Mouse (Mus musculus) limb, embryonic 14.5 days (tissue): ENCODE measurements at regions not wholly inside any gene's neighbourhood (a gene's known extent, or its start where the extent isn't known, plus 50 kb on each side); places are given as distances from the start of the nearest gene placed in this dataset.

Source experiments
- ATAC-seq: fragments of 200-750 bp; cut with Nextera tagmentation; 2 replicates; pipeline ENCODE4 v1.8.0; 2017; ENCODE audit warnings: low read depth, moderate number of reproducible peaks, moderate TSS enrichment; ENCODE audit not compliant: low FRiP score
- DNase-seq: peaks from one replicate; pipeline ENCODE4 v3.0.0-alpha.2; 2015; ENCODE audit warnings: low spot score
- H3K27ac ChIP-seq: fragments of 300-500 bp; sonication (generic); replicated peaks from 2 replicates; pipeline ENCODE4 v1.5.1; 2014; ENCODE audit warnings: low read depth, mild to moderate bottlenecking, low read length, moderate library complexity, mixed read lengths
- H3K27me3 ChIP-seq: fragments of 300-500 bp; sonication (generic); 2 replicates; pipeline ENCODE4 v1.6.1; 2014; ENCODE audit warnings: low read length, mixed read lengths; ENCODE audit not compliant: control insufficient read depth, insufficient read depth
- H3K36me3 ChIP-seq: fragments of 300-500 bp; sonication (generic); 2 replicates; pipeline ENCODE4 v1.6.1; 2014; ENCODE audit warnings: mild to moderate bottlenecking, low read length, moderate library complexity, mixed read lengths; ENCODE audit not compliant: control insufficient read depth, insufficient read depth
- H3K4me1 ChIP-seq: fragments of 300-500 bp; sonication (generic); 2 replicates; pipeline ENCODE4 v1.6.1; 2014; ENCODE audit warnings: antibody characterized with exemption, low read length, mixed read lengths; ENCODE audit not compliant: control insufficient read depth, insufficient read depth
- H3K4me2 ChIP-seq: fragments of 300-500 bp; sonication (generic); replicated peaks from 2 replicates; pipeline ENCODE4 v1.6.1; 2014; ENCODE audit warnings: low read depth, mild to moderate bottlenecking, low read length, moderate library complexity; ENCODE audit not compliant: severe bottlenecking
- H3K4me3 ChIP-seq: fragments of 300-500 bp; sonication (generic); replicated peaks from 2 replicates; pipeline ENCODE4 v1.5.1; 2014; ENCODE audit warnings: low read length
- H3K9ac ChIP-seq: fragments of 300-500 bp; sonication (generic); 2 replicates; pipeline ENCODE4 v1.6.1; 2014; ENCODE audit warnings: mild to moderate bottlenecking, low read depth, low read length, moderate library complexity; ENCODE audit not compliant: severe bottlenecking
- H3K9me3 ChIP-seq: fragments of 300-500 bp; sonication (generic); 2 replicates; pipeline ENCODE4 v1.6.1; 2016; ENCODE audit warnings: low read length; ENCODE audit not compliant: control insufficient read depth
- POLR2A ChIP-seq: fragments of 200-500 bp; IDR thresholded peaks from 2 replicates; pipeline ENCODE4 v1.8.0; 2012; ENCODE audit warnings: inconsistent platforms, mild to moderate bottlenecking, moderate library complexity, borderline replicate concordance; ENCODE audit not compliant: insufficient read depth, insufficient read length; ENCODE audit errors: extremely low read depth
- WGBS: fragments of 180-500 bp; shearing (Covaris S2); extraction: QIAGEN DNeasy Blood & Tissue Kit; methylation state at CpG from one replicate; pipeline ENCODE4 v1.1.7; 2014; 5-methylcytosine and 5-hydroxymethylcytosine counted together

- H3K27me3 ChIP-seq: no peaks in the 10 kb centered on the region
- H3K4me3 ChIP-seq: no peak overlapping the region
- TF ChIP-seq POLR2A: no peak
- DNase-seq (peak; percentile 59), ATAC-seq (0 out of 2 replicates have a peak, but pooled peaks have one; percentile 47)
- H3K4me2 ChIP-seq: no peak overlapping the region; the same call in 1 of the 2 replicates
- no peaks in the 10 kb centered on the region for H3K36me3 ChIP-seq
- H3K27ac ChIP-seq: no peak overlapping the region
- H3K9me3 ChIP-seq: peaks cover 11% of the 10 kb centered on the region; the same call in 1 of the 2 replicates
- H3K9ac ChIP-seq: no peak overlapping the region
- peaks cover 13% of the 10 kb centered on the region for H3K4me1 ChIP-seq
- WGBS: 3% methylated on average over 14 of the region's 14 CpGs
Measured at GRCm38 (mm10) chr6:100483084-100483810, 187.7 kb downstream of the Shq1 start.

- WGBS: 28% methylated on average over 7 of the region's 7 CpGs
- H3K4me3 ChIP-seq: no peak overlapping the region
Measured at GRCm38 (mm10) chr6:100482572-100482971, 188.4 kb downstream of the Shq1 start.

GRCm38 (mm10) chr6:100480525-100480924 is 190.4 kb downstream of the Shq1 start:
- Histone ChIP-seq H3K9ac (no peak overlapping the region), H3K27ac (no peak overlapping the region), H3K36me3 (no peaks in the 10 kb centered on the region), H3K27me3 (no peaks in the 10 kb centered on the region), H3K4me2 (no peak overlapping the region), H3K9me3 (peaks cover 6% of the 10 kb centered on the region; the same call in 1 of the 2 replicates), H3K4me3 (no peak overlapping the region), H3K4me1 (peaks cover 13% of the 10 kb centered on the region)
- ATAC-seq (no peak), DNase-seq (no peak)
- TF ChIP-seq POLR2A: no peak
- whole genome bisulfite sequencing: 76% methylated on average over 3 of the region's 3 CpGs

More at GRCm38 (mm10) chr6:100482572-100482971, 188.4 kb downstream of the Shq1 start:
- Histone ChIP-seq H3K27me3 (no peaks in the 10 kb centered on the region), H3K36me3 (no peaks in the 10 kb centered on the region), H3K4me2 (no peak overlapping the region), H3K9ac (no peak overlapping the region), H3K27ac (no peak overlapping the region), H3K4me1 (peaks cover 13% of the 10 kb centered on the region), H3K9me3 (peaks cover 11% of the 10 kb centered on the region; the same call in 1 of the 2 replicates)
- TF ChIP-seq POLR2A: no peak
- no peak for DNase-seq
- ATAC-seq: no peak

GRCm38 (mm10) chr6:100479881-100480280 is 191.1 kb downstream of the Shq1 start:
- Histone ChIP-seq H3K4me3 (no peak overlapping the region), H3K9me3 (no peaks in the 10 kb centered on the region), H3K4me2 (no peak overlapping the region), H3K27me3 (no peaks in the 10 kb centered on the region), H3K4me1 (peaks cover 13% of the 10 kb centered on the region), H3K27ac (no peak overlapping the region), H3K36me3 (no peaks in the 10 kb centered on the region), H3K9ac (no peak overlapping the region)
- DNase-seq (peak; percentile 44), ATAC-seq (no peak)
- 63% methylated on average over 6 of the region's 6 CpGs for WGBS
- TF ChIP-seq POLR2A: no peak

GRCm38 (mm10) chr6:100479455-100479854 is 191.5 kb downstream of the Shq1 start:
- H3K4me1 ChIP-seq: peaks cover 13% of the 10 kb centered on the region
- no peak for ATAC-seq
- no peak overlapping the region for H3K4me3 ChIP-seq
- H3K27ac ChIP-seq: no peak overlapping the region
- H3K9ac ChIP-seq: no peak overlapping the region
- H3K36me3 ChIP-seq: no peaks in the 10 kb centered on the region
- no peaks in the 10 kb centered on the region for H3K27me3 ChIP-seq
- no peak for DNase-seq
- no peak for TF ChIP-seq POLR2A
- no peaks in the 10 kb centered on the region for H3K9me3 ChIP-seq
- no peak overlapping the region for H3K4me2 ChIP-seq
- 85% methylated on average over 4 of the region's 4 CpGs for WGBS
